Mouse (Mus musculus): Measurements from ENCODE around the gene Pvrig.
"Not testable (repeated sequence)": the region's sequence is repeated elsewhere in the genome, so short reads cannot be mapped to it uniquely, and the experiment has no call there.

Pvrig gene

DNA sequence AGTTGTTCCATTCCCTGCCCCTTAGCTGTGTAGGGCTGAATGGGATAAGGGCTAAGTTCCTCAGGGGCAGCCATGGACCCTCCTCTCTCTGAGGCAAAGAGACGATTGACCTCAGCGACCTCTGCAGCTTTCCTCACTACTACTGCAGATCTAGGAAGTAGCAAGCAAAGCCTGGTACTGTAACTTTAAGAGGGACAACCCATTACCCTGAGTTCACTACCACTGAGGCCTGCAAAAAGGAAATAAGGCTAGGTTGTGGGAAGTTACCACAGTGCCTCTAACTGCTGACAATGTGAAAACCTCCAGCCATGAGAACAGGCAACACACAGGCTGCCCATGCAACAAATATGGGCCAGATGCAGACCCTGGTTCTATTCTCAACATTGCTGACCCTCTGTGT, at the start of gene Pvrig:
Gene Pvrig (plus strand): TSS at position 301 of the 400 bp plus-strand sequence.
- no peak for DNase-seq (ENCODE audit: low spot score)

DNA sequence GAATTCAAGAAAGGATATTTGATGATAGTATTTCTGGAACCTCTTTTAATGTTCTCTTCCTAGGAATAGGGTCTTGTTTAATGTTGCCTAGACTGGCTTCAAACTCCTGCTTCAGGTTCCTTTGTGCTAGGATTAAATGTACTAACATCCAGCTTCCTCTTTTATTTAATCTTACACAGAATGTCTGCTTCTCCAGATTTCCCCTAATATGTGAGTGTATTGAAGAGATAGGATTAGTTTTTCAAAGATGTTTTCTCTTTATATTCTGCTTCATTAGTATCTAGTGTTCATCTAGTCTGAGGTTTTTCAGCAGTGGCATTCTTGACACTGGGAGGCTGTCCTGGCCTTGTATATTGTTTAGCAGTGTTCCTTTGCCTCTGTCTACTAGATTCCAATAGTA, 47.6 kb upstream of the Pvrig start:
- DNase-seq (ENCODE audit: low spot score): no peak

DNA sequence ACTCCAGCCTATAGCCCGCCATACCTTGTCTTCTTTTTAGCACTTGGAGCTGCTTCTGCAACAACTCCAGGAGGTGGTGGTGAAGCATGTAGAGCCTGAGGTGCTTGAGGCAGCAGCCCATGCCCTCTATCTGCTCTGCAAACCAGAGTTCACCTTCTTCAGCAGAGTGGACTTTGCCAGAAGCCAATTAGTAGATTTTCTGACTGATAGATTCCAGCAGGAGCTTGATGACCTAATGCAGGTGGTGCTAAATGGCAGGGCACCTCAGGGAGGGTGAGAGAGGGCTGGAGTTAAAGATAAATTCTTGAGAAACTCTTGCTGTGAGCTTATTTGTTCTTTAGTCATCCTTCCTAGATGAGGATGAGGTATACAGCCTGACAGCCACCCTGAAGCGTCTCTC, 42.1 kb upstream of the Pvrig start:
- no peak for DNase-seq (ENCODE audit: low spot score)

DNA sequence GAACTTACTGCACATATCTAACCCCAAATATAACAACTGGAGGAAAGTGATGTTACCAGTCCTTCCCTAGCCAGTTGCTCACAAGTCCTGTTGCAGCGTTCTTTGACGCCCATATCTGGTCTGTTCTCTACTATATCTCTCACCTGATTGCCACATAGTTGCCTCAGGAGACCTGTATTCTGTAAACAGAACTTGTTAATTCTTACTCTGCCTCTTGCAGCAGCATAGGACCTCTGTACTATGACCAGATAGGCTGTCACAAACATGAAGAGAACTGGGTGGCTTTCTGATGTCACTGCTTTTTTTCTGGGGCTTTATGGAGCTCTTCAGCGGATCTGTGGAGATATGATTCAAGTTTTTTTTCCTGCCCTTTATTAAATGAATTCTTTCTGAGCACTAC, 29.0 kb upstream of the Pvrig start:
- no peak for DNase-seq (ENCODE audit: low spot score)

DNA sequence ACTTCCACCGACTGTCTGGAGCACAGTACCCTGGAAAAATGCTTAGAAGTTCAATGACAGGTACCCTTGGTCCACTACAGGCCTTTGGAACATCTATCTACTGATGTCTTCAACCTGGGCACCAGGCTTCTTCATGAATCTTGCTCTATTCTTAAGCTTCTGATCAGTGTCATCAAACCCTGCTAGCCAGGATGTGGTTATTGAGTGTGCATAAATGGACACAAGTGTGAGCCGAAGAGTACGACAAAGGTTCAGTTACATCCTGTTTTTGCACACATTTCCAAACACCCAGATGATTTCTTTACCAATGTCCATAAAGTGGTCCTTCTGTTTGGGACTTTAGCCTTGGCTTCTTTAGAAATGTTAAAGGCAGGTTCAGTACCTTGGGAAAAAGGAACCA, 1.5 kb downstream of the Pvrig start:
- no peak for DNase-seq (ENCODE audit: low spot score)

DNA sequence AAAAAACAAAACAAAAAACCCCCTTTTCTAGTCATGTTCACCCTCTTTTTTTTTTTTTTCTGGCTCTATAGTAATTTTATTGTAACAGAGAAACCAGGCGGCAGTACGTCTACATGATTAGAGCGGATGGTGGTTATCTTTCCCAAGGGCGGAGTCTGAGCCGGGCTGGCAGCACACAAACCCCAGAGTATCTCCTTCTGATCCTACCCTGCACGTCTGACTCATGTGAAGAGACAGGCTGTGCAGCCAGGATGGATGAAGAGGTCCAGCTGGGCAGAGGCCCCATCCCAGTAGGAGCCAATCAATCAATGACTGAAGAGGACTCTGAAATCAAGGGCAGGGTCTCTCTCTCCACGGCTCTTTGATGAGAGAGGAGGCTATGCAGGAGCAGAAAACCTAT, 21.4 kb downstream of the Pvrig start:
- DNase-seq (ENCODE audit: low spot score): not testable (repeated sequence)

DNA sequence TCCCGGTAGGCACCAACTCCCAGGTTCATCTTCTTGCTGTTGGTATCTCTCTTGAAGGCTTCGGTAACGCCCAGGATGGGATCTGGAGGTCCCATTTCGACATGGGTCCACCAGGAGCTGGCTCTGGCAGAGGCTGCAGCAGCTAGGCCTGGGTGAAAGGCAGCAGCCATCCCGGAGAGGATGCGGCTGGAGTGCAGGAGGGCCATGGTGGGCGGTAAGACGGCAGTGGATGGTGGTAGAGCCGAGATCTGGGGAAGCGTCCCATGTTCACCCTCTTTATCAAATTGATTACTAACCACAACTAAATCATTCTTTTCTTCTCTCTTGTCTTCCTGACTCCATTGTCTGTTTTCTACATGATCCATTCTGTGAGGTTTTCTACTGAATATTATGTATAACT, 23.6 kb downstream of the Pvrig start:
- DNase-seq (ENCODE audit: low spot score): not testable (repeated sequence)
